Mouse (Mus musculus) neural tube, embryonic 13.5 days (tissue): ENCODE data around the gene Arl13b. TPM values are rescaled to one million over a fixed set of nuclear protein-coding genes. Genes with fewer than 3 reads are reported as not detected.

Source experiments
- ATAC-seq: fragments of 200-750 bp; cut with Nextera tagmentation; 2 replicates; pipeline ENCODE4 v1.8.0; 2017; ENCODE audit warnings: low read depth, mild to moderate bottlenecking, moderate TSS enrichment, moderate library complexity
- H3K27ac ChIP-seq: fragments of 300-500 bp; sonication (generic); replicated peaks from 2 replicates; pipeline ENCODE4 v1.5.1; 2015; ENCODE audit warnings: moderate library complexity, mild to moderate bottlenecking, inconsistent platforms
- H3K27me3 ChIP-seq: fragments of 300-500 bp; sonication (generic); 2 replicates; pipeline ENCODE4 v1.6.1; 2015; ENCODE audit warnings: mild to moderate bottlenecking, inconsistent platforms
- H3K36me3 ChIP-seq: fragments of 300-500 bp; sonication (generic); 2 replicates; pipeline ENCODE4 v1.6.1; 2015; ENCODE audit warnings: mild to moderate bottlenecking, inconsistent platforms
- H3K4me1 ChIP-seq: fragments of 300-500 bp; sonication (generic); replicated peaks from 2 replicates; pipeline ENCODE4 v1.6.1; 2015; ENCODE audit warnings: inconsistent platforms
- H3K4me2 ChIP-seq: fragments of 300-500 bp; sonication (generic); 2 replicates; pipeline ENCODE4 v1.6.1; 2015; ENCODE audit warnings: inconsistent platforms, mild to moderate bottlenecking, moderate library complexity
- H3K4me3 ChIP-seq: fragments of 300-500 bp; sonication (generic); 2 replicates; pipeline ENCODE4 v1.5.1; 2015; ENCODE audit warnings: mild to moderate bottlenecking, inconsistent platforms
- H3K9ac ChIP-seq: fragments of 300-500 bp; sonication (generic); 2 replicates; pipeline ENCODE4 v1.6.1; 2015; ENCODE audit warnings: moderate library complexity, mild to moderate bottlenecking, inconsistent platforms
- H3K9me3 ChIP-seq: fragments of 300-500 bp; sonication (generic); 2 replicates; pipeline ENCODE4 v1.6.1; 2016; ENCODE audit warnings: inconsistent platforms
- WGBS: fragments of 180-500 bp; shearing (Covaris S2); methylation state at CpG from one replicate; pipeline ENCODE4 v1.1.7; 2015; 5-methylcytosine and 5-hydroxymethylcytosine counted together
- microRNA-seq: library from miRNA; unstranded; fragments of <30 nt; microRNA quantifications from one replicate; pipeline ENCODE4, GENCODE M21; 2016
- polyA plus RNA-seq: library from polyadenylated mRNA; unstranded; fragments of >200 nt; fragmentation: Nextera tagmentation; extraction: Ambion mirVana; gene quantifications from 2 replicates; pipeline ENCODE4 v1.2.1, GENCODE M21; 2015

Gene Arl13b
- polyA plus RNA-seq, 1 experiment from 2014 or later: 16.6 TPM

GRCm38 (mm10) chr16:62755307-62755706 is 91.5 kb downstream of the Arl13b start:
- no peaks in the 10 kb centered on the region for H3K4me1 ChIP-seq
- H3K4me2 ChIP-seq: no peak overlapping the region
- H3K9ac ChIP-seq: no peak overlapping the region
- H3K36me3 ChIP-seq: 0 out of 2 replicates have a peak, but pooled peaks cover 4% of the 10 kb centered on the region
- H3K27me3 ChIP-seq: no peaks in the 10 kb centered on the region
- no peak for ATAC-seq
- 92% methylated on average over 6 of the region's 6 CpGs for WGBS
- H3K27ac ChIP-seq: no peak overlapping the region
- no peaks in the 10 kb centered on the region for H3K9me3 ChIP-seq
- no peak overlapping the region for H3K4me3 ChIP-seq

GRCm38 (mm10) chr16:62753597-62753996 is 93.2 kb downstream of the Arl13b start:
- no peak overlapping the region for H3K9ac ChIP-seq
- H3K4me3 ChIP-seq: no peak overlapping the region
- H3K4me2 ChIP-seq: no peak overlapping the region
- 93% methylated on average over 1 of the region's 1 CpGs for WGBS
- H3K36me3 ChIP-seq: 0 out of 2 replicates have a peak, but pooled peaks cover 4% of the 10 kb centered on the region
- no peak for ATAC-seq
- no peaks in the 10 kb centered on the region for H3K27me3 ChIP-seq
- H3K9me3 ChIP-seq: no peaks in the 10 kb centered on the region
- no peak overlapping the region for H3K27ac ChIP-seq
- no peaks in the 10 kb centered on the region for H3K4me1 ChIP-seq

DNA sequence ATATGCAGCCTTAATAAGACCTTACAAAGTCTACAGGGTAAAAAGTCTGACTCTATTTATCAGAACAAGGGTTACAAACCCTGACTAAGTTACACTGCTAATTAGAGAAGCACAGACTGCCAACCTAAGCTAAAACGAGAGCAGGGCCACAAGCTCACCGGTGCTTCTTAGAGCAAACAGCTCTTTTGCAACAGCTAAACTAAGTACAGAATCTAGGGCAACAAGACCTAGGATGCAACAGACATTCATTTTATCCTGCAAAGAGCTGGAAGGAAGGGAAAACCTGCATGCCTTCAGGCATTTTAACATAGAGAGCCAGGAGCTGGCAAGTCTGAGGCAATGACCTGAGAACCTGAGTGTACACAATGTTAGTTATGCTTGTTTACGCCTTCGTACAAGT is 93.8 kb downstream of the Arl13b start:
- Histone ChIP-seq H3K27ac (no peak overlapping the region), H3K27me3 (no peaks in the 10 kb centered on the region), H3K4me2 (no peak overlapping the region), H3K36me3 (no peaks in the 10 kb centered on the region), H3K4me1 (no peaks in the 10 kb centered on the region), H3K9me3 (no peaks in the 10 kb centered on the region), H3K9ac (no peak overlapping the region), H3K4me3 (no peak overlapping the region)
- 93% methylated on average over 4 of the region's 4 CpGs for WGBS
- no peak for ATAC-seq

GRCm38 (mm10) chr16:62745875-62746274 is 101.0 kb downstream of the Arl13b start:
- Histone ChIP-seq H3K9ac (no peak overlapping the region), H3K9me3 (no peaks in the 10 kb centered on the region), H3K4me3 (no peak overlapping the region), H3K4me2 (no peak overlapping the region), H3K4me1 (no peaks in the 10 kb centered on the region), H3K27me3 (no peaks in the 10 kb centered on the region), H3K27ac (no peak overlapping the region), H3K36me3 (no peaks in the 10 kb centered on the region)
- 81% methylated on average over 2 of the region's 2 CpGs for WGBS
- no peak for ATAC-seq

Small RNA genes lying within 50 kb of the gene (microRNA-seq; reads per million reads assigned to microRNA genes)
- not detected for gene Gm25986

Other genes with a start within 250 kb of the Arl13b start
- 10.8 TPM in 2 replicates for gene Nsun3, start 60.2 kb downstream of the Arl13b start, polyA plus RNA-seq
- 0.31 and 0.54 TPM in 2 replicates for gene Stx19, start 32.4 kb downstream of the Arl13b start, polyA plus RNA-seq
- 14.6 and 18.1 TPM in 2 replicates for gene Pros1, start 7.3 kb upstream of the Arl13b start, polyA plus RNA-seq